Mouse (Mus musculus): ENCODE data around the gene Btbd11.

Gene Btbd11

GRCm38 (mm10) chr10:85475642-85476345 lies 89.2 kb downstream of the Btbd11 start:
- no peak for DNase-seq (ENCODE audit: low spot score in 2 of 2)

GRCm38 (mm10) chr10:85479959-85480625 lies 93.5 kb downstream of the Btbd11 start:
- DNase-seq (ENCODE audit: low spot score in 2 of 2), result no peak

- DNase-seq (ENCODE audit: low spot score in 2 of 2), result no peak
Observed at GRCm38 (mm10) chr10:85481106-85481505, 94.5 kb downstream of the Btbd11 start.

GRCm38 (mm10) chr10:85482064-85482473 lies 95.5 kb downstream of the Btbd11 start:
- peak; percentile 45 to 48 for DNase-seq (ENCODE audit: low spot score in 2 of 2)

GRCm38 (mm10) chr10:85482480-85482879 lies 95.9 kb downstream of the Btbd11 start:
- no peak for DNase-seq (ENCODE audit: low spot score in 2 of 2)

- no peak for DNase-seq (ENCODE audit: low spot score in 2 of 2)
Observed at GRCm38 (mm10) chr10:85486456-85486855, 99.8 kb downstream of the Btbd11 start.

- DNase-seq (ENCODE audit: low spot score in 2 of 2), result no peak
Observed at GRCm38 (mm10) chr10:85492583-85492982, 106.0 kb downstream of the Btbd11 start.

- no peak for DNase-seq (ENCODE audit: low spot score in 2 of 2)
Observed at GRCm38 (mm10) chr10:85496358-85496757, 109.7 kb downstream of the Btbd11 start.

GRCm38 (mm10) chr10:85496981-85497380 lies 110.4 kb downstream of the Btbd11 start:
- DNase-seq (ENCODE audit: low spot score in 2 of 2), result no peak

- DNase-seq (ENCODE audit: low spot score in 2 of 2), result no peak
Observed at GRCm38 (mm10) chr10:85497931-85498330, 111.3 kb downstream of the Btbd11 start.

- DNase-seq (ENCODE audit: low spot score in 2 of 2), result no peak
Observed at GRCm38 (mm10) chr10:85500573-85501155, 114.0 kb downstream of the Btbd11 start.

GRCm38 (mm10) chr10:85501966-85502566 lies 115.5 kb downstream of the Btbd11 start:
- no peak for DNase-seq (ENCODE audit: low spot score in 2 of 2)

- no peak for DNase-seq (ENCODE audit: low spot score in 2 of 2)
Observed at GRCm38 (mm10) chr10:85502656-85503055, 116.0 kb downstream of the Btbd11 start.

GRCm38 (mm10) chr10:85503453-85503852 lies 116.8 kb downstream of the Btbd11 start:
- no peak for DNase-seq (ENCODE audit: low spot score in 2 of 2)

GRCm38 (mm10) chr10:85507270-85508050 lies 120.8 kb downstream of the Btbd11 start:
- DNase-seq (ENCODE audit: low spot score in 2 of 2), result no peak

- DNase-seq (ENCODE audit: low spot score in 2 of 2), result no peak
Observed at GRCm38 (mm10) chr10:85508193-85508794, 121.7 kb downstream of the Btbd11 start.

GRCm38 (mm10) chr10:85509000-85509399 lies 122.4 kb downstream of the Btbd11 start:
- DNase-seq (ENCODE audit: low spot score in 2 of 2), result no peak

GRCm38 (mm10) chr10:85510329-85510728 lies 123.7 kb downstream of the Btbd11 start:
- DNase-seq (ENCODE audit: low spot score in 2 of 2), result no peak

GRCm38 (mm10) chr10:85512808-85513207 lies 126.2 kb downstream of the Btbd11 start:
- no peak for DNase-seq (ENCODE audit: low spot score in 2 of 2)

- peak; percentile 15 to 16 for DNase-seq (ENCODE audit: low spot score in 2 of 2)
Observed at GRCm38 (mm10) chr10:85517223-85518110, 130.9 kb downstream of the Btbd11 start.
